Mouse (Mus musculus) liver, embryonic 14.5 days (tissue): ENCODE measurements around the gene Rabggta. TPM values are rescaled to one million over a fixed set of nuclear protein-coding genes. Genes with fewer than 3 reads are reported as not detected.

Experiments
- ATAC-seq: fragments of 200-750 bp; cut with Nextera tagmentation; 2 replicates; pipeline ENCODE4 v1.8.0; 2017; ENCODE audit warnings: moderate number of reproducible peaks, mild to moderate bottlenecking, moderate library complexity; ENCODE audit not compliant: insufficient read depth
- DNase-seq, 3 experiments: peaks; one replicate each; pipeline ENCODE4 v3.0.0-alpha.2; 2012 to 2013; ENCODE audit warnings: low read depth in 3 of 3, low spot score in 3 of 3
- H3K27ac ChIP-seq: fragments of 300-500 bp; sonication (generic); 2 replicates; pipeline ENCODE4 v1.5.1; 2014; ENCODE audit warnings: moderate library complexity, mild to moderate bottlenecking, control low read depth, inconsistent platforms
- H3K27me3 ChIP-seq: fragments of 300-500 bp; sonication (generic); 2 replicates; pipeline ENCODE4 v1.6.1; 2014; ENCODE audit warnings: mild to moderate bottlenecking, low read length, moderate library complexity; ENCODE audit not compliant: control insufficient read depth, insufficient read depth
- H3K36me3 ChIP-seq: fragments of 300-500 bp; sonication (generic); replicated peaks from 2 replicates; pipeline ENCODE4 v1.6.1; 2014; ENCODE audit warnings: low read depth; ENCODE audit not compliant: control insufficient read depth, insufficient read depth
- H3K4me1 ChIP-seq, 2 experiments: fragments of 200-500 bp in 1 of 2; fragments of 300-500 bp in 1 of 2; sonication (generic) in 1 of 2; replicated peaks; 2 replicates each; pipeline ENCODE4 v1.6.1; 2012 to 2014; ENCODE audit warnings: antibody characterized with exemption in 1 of 2, inconsistent platforms in 1 of 2, low read length in 1 of 2; ENCODE audit not compliant: control insufficient read depth in 2 of 2, insufficient read depth in 2 of 2
- H3K4me2 ChIP-seq: fragments of 300-500 bp; sonication (generic); 2 replicates; pipeline ENCODE4 v1.6.1; 2014; ENCODE audit warnings: low read depth, mild to moderate bottlenecking, control low read depth, moderate library complexity
- H3K4me3 ChIP-seq, 2 experiments: fragments of 200-500 bp in 1 of 2; fragments of 300-500 bp in 1 of 2; sonication (generic) in 1 of 2; 2 replicates each; pipeline ENCODE4 v1.5.1; 2012 to 2014; ENCODE audit warnings: low read depth in 2 of 2, low read length in 2 of 2, mild to moderate bottlenecking in 2 of 2, control low read depth in 1 of 2, inconsistent platforms in 1 of 2, moderate library complexity in 1 of 2; ENCODE audit not compliant: insufficient read depth in 1 of 2
- H3K9ac ChIP-seq: fragments of 300-500 bp; sonication (generic); replicated peaks from 2 replicates; pipeline ENCODE4 v1.6.1; 2014; ENCODE audit warnings: mild to moderate bottlenecking, control low read depth, moderate library complexity
- H3K9me3 ChIP-seq: fragments of 300-500 bp; sonication (generic); 2 replicates; pipeline ENCODE4 v1.6.1; 2016; ENCODE audit warnings: low read length, mixed read lengths; ENCODE audit not compliant: control insufficient read depth
- CTCF ChIP-seq: IDR thresholded peaks from 2 replicates; pipeline ENCODE4 v1.5.1; 2016; ENCODE audit warnings: antibody characterized with exemption, low read depth, control low read depth
- EP300 ChIP-seq: IDR thresholded peaks from 2 replicates; pipeline ENCODE4 v1.6.1; 2016; ENCODE audit warnings: antibody characterized with exemption, low read depth
- WGBS: fragments of 180-500 bp; shearing (Covaris S2); extraction: QIAGEN DNeasy Blood & Tissue Kit; methylation state at CpG from one replicate; pipeline ENCODE4 v1.1.7; 2014; ENCODE audit not compliant: insufficient replicate concordance; 5-methylcytosine and 5-hydroxymethylcytosine counted together
- polyA plus RNA-seq, 2 experiments: library from polyadenylated mRNA; depleted of rRNA in 1 of 2; stranded (reverse) in 1 of 2; unstranded in 1 of 2; fragments of >200 nt; fragmentation: Nextera tagmentation in 1 of 2; extraction: Ambion mirVana in 1 of 2; gene quantifications; 2 replicates each; pipeline versions ENCODE4 v1.2.1 to v1.2.3; 2012 to 2014

Rabggta gene
- polyA plus RNA-seq, 2 experiments = 8.1 to 10.9 TPM

GRCm38 (mm10) chr14:55743711-55744110 lies 21.6 kb upstream of the Rabggta start:
- DNase-seq (peak; percentile 57 to 68 (median 66)), ATAC-seq (peak; percentile 37)
- H3K4me3 ChIP-seq = no peak overlapping the region
- no peaks in the 10 kb centered on the region for H3K9me3 ChIP-seq
- no peak for TF ChIP-seq EP300
- TF ChIP-seq CTCF = peak; percentile 99
- no peaks in the 10 kb centered on the region for H3K27me3 ChIP-seq
- WGBS = 19% methylated on average over 10 of the region's 10 CpGs
- H3K36me3 ChIP-seq = no peaks in the 10 kb centered on the region
- peak overlapping the region; percentile 32; the same call in 1 of the 2 replicates for H3K4me2 ChIP-seq
- H3K9ac ChIP-seq = no peak overlapping the region
- H3K27ac ChIP-seq = no peak overlapping the region
- H3K4me1 ChIP-seq = peaks cover 9 to 12% of the 10 kb centered on the region in 2 experiments; a peak in 3 of 4 replicates

- Histone ChIP-seq H3K36me3 (no peaks in the 10 kb centered on the region), H3K4me2 (no peak overlapping the region), H3K4me3 (no peak overlapping the region), H3K9ac (no peak overlapping the region), H3K9me3 (no peaks in the 10 kb centered on the region), H3K27ac (no peak overlapping the region), H3K4me1 (no peaks in the 10 kb centered on the region), H3K27me3 (no peaks in the 10 kb centered on the region)
- ATAC-seq (no peak), DNase-seq (no peak)
- no peak for TF ChIP-seq EP300
- no peak for TF ChIP-seq CTCF
- 66% methylated on average over 9 of the region's 9 CpGs for WGBS
These were observed 15.1 kb upstream of the Rabggta start for GRCm38 (mm10) chr14:55737086-55737687.

- Histone ChIP-seq H3K9ac (no peak overlapping the region), H3K27ac (no peak overlapping the region), H3K9me3 (no peaks in the 10 kb centered on the region), H3K4me3 (no peak overlapping the region), H3K4me1 (no peaks in the 10 kb centered on the region), H3K36me3 (no peaks in the 10 kb centered on the region), H3K27me3 (no peaks in the 10 kb centered on the region), H3K4me2 (no peak overlapping the region)
- DNase-seq (no peak), ATAC-seq (no peak)
- no peak for TF ChIP-seq EP300
- no peak for TF ChIP-seq CTCF
- WGBS = 45% methylated on average over 4 of the region's 4 CpGs
These were observed 13.7 kb upstream of the Rabggta start for GRCm38 (mm10) chr14:55735758-55736157.

- H3K4me1 ChIP-seq = no peaks in the 10 kb centered on the region
- H3K4me2 ChIP-seq = no peak overlapping the region
- DNase-seq (no peak), ATAC-seq (no peak)
- no peaks in the 10 kb centered on the region for H3K9me3 ChIP-seq
- H3K27ac ChIP-seq = no peak overlapping the region
- H3K4me3 ChIP-seq = no peak overlapping the region
- TF ChIP-seq CTCF (no peak), EP300 (no peak)
- no peaks in the 10 kb centered on the region for H3K27me3 ChIP-seq
- no peaks in the 10 kb centered on the region for H3K36me3 ChIP-seq
- WGBS = 49% methylated on average over 3 of the region's 3 CpGs
- no peak overlapping the region for H3K9ac ChIP-seq
These were observed 13.3 kb upstream of the Rabggta start for GRCm38 (mm10) chr14:55735334-55735733.

GRCm38 (mm10) chr14:55734869-55735268 lies 12.8 kb upstream of the Rabggta start:
- H3K4me2 ChIP-seq = no peak overlapping the region
- no peak overlapping the region for H3K9ac ChIP-seq
- no peak overlapping the region for H3K4me3 ChIP-seq
- no peaks in the 10 kb centered on the region for H3K9me3 ChIP-seq
- H3K4me1 ChIP-seq = no peaks in the 10 kb centered on the region
- H3K27me3 ChIP-seq = no peaks in the 10 kb centered on the region
- H3K27ac ChIP-seq = no peak overlapping the region
- no peak for ATAC-seq
- WGBS = 61% methylated on average over 7 of the region's 7 CpGs
- DNase-seq = no peak
- no peaks in the 10 kb centered on the region for H3K36me3 ChIP-seq
- TF ChIP-seq EP300 (no peak), CTCF (no peak)
